Mouse (Mus musculus) kidney, embryonic 16.5 days (tissue): ENCODE measurements around the gene Gpr158. TPM values are rescaled to one million over a fixed set of nuclear protein-coding genes. Genes with fewer than 3 reads are reported as not detected.
"Not testable (repeated sequence)": the region's sequence is repeated elsewhere in the genome, so short reads cannot be mapped to it uniquely, and the experiment has no call there.

Experiments
- ATAC-seq: fragments of 200-750 bp; cut with Nextera tagmentation; 2 replicates; pipeline ENCODE4 v1.8.0; 2017; ENCODE audit warnings: moderate TSS enrichment; ENCODE audit not compliant: low FRiP score, low TSS enrichment
- H3K27ac ChIP-seq: fragments of 300-500 bp; sonication (generic); 2 replicates; pipeline ENCODE4 v1.5.1; 2014; ENCODE audit warnings: low read length
- H3K27me3 ChIP-seq: fragments of 300-500 bp; sonication (generic); 2 replicates; pipeline ENCODE4 v1.6.1; 2014; ENCODE audit warnings: low read length, control low read depth, mixed read lengths; ENCODE audit not compliant: insufficient read depth
- H3K36me3 ChIP-seq: fragments of 300-500 bp; sonication (generic); 2 replicates; pipeline ENCODE4 v1.6.1; 2014; ENCODE audit warnings: low read length, control low read depth, mixed read lengths; ENCODE audit not compliant: insufficient read depth
- H3K4me1 ChIP-seq: fragments of 300-500 bp; sonication (generic); 2 replicates; pipeline ENCODE4 v1.6.1; 2014; ENCODE audit warnings: low read length, control low read depth, mixed read lengths; ENCODE audit not compliant: insufficient read depth
- H3K4me2 ChIP-seq: fragments of 300-500 bp; sonication (generic); replicated peaks from 2 replicates; pipeline ENCODE4 v1.6.1; 2014; ENCODE audit warnings: low read depth, low read length
- H3K4me3 ChIP-seq: fragments of 300-500 bp; sonication (generic); 2 replicates; pipeline ENCODE4 v1.5.1; 2014; ENCODE audit warnings: mild to moderate bottlenecking, low read length
- H3K9ac ChIP-seq: fragments of 300-500 bp; sonication (generic); replicated peaks from 2 replicates; pipeline ENCODE4 v1.6.1; 2014; ENCODE audit warnings: low read length
- H3K9me3 ChIP-seq: fragments of 300-500 bp; sonication (generic); 2 replicates; pipeline ENCODE4 v1.6.1; 2016; ENCODE audit warnings: low read length, control low read depth
- WGBS: fragments of 180-500 bp; shearing (Covaris S2); extraction: QIAGEN DNeasy Blood & Tissue Kit; methylation state at CpG from one replicate; pipeline ENCODE4 v1.1.7; 2014; 5-methylcytosine and 5-hydroxymethylcytosine counted together
- polyA plus RNA-seq: library from polyadenylated mRNA; unstranded; fragments of >200 nt; fragmentation: Nextera tagmentation; extraction: Ambion mirVana; gene quantifications from 2 replicates; pipeline ENCODE4 v1.2.1, GENCODE M21; 2015

Gene Gpr158
- polyA plus RNA-seq, 1 experiment from 2014 or later: not detected

GRCm38 (mm10) chr2:21407443-21407985, 40.2 kb downstream of the Gpr158 start:
- no peaks in the 10 kb centered on the region for H3K27me3 ChIP-seq
- H3K9ac ChIP-seq: no peak overlapping the region
- peaks cover 2% of the 10 kb centered on the region; the same call in 1 of the 2 replicates for H3K4me1 ChIP-seq
- H3K27ac ChIP-seq: no peak overlapping the region
- no peaks in the 10 kb centered on the region for H3K9me3 ChIP-seq
- H3K4me2 ChIP-seq: no peak overlapping the region
- no peak for ATAC-seq
- H3K36me3 ChIP-seq: no peaks in the 10 kb centered on the region
- no peak overlapping the region for H3K4me3 ChIP-seq
- WGBS: 97% methylated on average over 2 of the region's 2 CpGs

DNA sequence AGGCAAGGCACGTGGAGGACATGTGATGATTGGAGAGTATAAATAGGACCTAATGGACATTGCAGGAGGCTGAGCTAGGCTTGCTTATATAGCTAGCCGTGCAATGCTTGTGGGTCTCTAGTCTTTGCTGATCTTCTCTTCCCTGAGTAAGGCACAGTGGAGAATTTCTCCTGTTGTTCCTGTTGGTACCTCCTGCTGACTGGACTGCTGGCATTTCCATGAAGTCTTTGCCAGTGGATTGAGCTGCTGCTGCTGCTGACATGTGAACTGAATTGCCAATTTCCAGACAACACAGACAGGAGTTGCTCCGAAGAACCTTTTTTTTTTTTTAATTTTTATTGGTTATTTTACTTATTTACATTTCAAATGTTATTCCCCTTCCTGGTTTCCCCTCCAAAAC, 41.5 kb downstream of the Gpr158 start:
- 89% methylated on average over 3 of the region's 3 CpGs for WGBS
- H3K27me3 ChIP-seq: no peaks in the 10 kb centered on the region
- ATAC-seq: no peak
- H3K36me3 ChIP-seq: no peaks in the 10 kb centered on the region
- H3K9ac ChIP-seq: no peak overlapping the region
- H3K27ac ChIP-seq: no peak overlapping the region
- no peak overlapping the region for H3K4me3 ChIP-seq
- H3K4me1 ChIP-seq: peaks cover 2% of the 10 kb centered on the region; the same call in 1 of the 2 replicates
- no peaks in the 10 kb centered on the region for H3K9me3 ChIP-seq
- H3K4me2 ChIP-seq: no peak overlapping the region

DNA sequence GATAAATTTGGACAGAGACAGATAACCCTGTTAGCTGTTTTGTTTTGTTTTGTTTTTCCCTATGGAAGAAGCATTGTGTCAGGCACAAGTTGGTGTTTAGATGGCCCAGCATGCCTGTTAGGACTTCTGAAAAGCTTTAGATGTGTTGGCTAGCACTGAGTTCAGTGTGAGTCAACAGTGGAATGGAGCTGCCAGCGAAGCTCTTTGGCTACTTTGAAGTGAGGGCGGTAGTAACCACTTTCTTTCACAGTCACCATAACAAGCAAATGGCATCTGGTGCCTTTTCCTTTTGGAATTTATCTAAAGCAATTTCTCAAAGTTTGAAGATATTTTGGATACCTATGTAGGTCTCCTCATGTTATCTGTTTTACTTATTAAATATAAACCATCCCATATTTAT, 62.9 kb downstream of the Gpr158 start:
- H3K9ac ChIP-seq: no peak overlapping the region
- H3K36me3 ChIP-seq: no peaks in the 10 kb centered on the region
- H3K27me3 ChIP-seq: no peaks in the 10 kb centered on the region
- no peak for ATAC-seq
- no peak overlapping the region for H3K4me2 ChIP-seq
- no peaks in the 10 kb centered on the region for H3K4me1 ChIP-seq
- H3K27ac ChIP-seq: no peak overlapping the region
- H3K4me3 ChIP-seq: no peak overlapping the region
- H3K9me3 ChIP-seq: no peaks in the 10 kb centered on the region
- 80% methylated on average over 2 of the region's 2 CpGs for WGBS

GRCm38 (mm10) chr2:21431182-21431581, 63.8 kb downstream of the Gpr158 start:
- Histone ChIP-seq H3K9ac (no peak overlapping the region), H3K36me3 (no peaks in the 10 kb centered on the region), H3K4me1 (no peaks in the 10 kb centered on the region), H3K4me2 (no peak overlapping the region), H3K4me3 (no peak overlapping the region), H3K9me3 (no peaks in the 10 kb centered on the region), H3K27ac (no peak overlapping the region), H3K27me3 (no peaks in the 10 kb centered on the region)
- WGBS: 74% methylated on average over 6 of the region's 6 CpGs
- ATAC-seq: no peak

GRCm38 (mm10) chr2:21439626-21440025, 72.3 kb downstream of the Gpr158 start:
- H3K27ac ChIP-seq: no peak overlapping the region
- H3K4me1 ChIP-seq: no peaks in the 10 kb centered on the region
- ATAC-seq: no peak
- no peak overlapping the region for H3K4me3 ChIP-seq
- no peak overlapping the region for H3K9ac ChIP-seq
- H3K36me3 ChIP-seq: no peaks in the 10 kb centered on the region
- 83% methylated on average over 3 of the region's 3 CpGs for WGBS
- H3K27me3 ChIP-seq: no peaks in the 10 kb centered on the region
- no peaks in the 10 kb centered on the region for H3K9me3 ChIP-seq
- H3K4me2 ChIP-seq: no peak overlapping the region

DNA sequence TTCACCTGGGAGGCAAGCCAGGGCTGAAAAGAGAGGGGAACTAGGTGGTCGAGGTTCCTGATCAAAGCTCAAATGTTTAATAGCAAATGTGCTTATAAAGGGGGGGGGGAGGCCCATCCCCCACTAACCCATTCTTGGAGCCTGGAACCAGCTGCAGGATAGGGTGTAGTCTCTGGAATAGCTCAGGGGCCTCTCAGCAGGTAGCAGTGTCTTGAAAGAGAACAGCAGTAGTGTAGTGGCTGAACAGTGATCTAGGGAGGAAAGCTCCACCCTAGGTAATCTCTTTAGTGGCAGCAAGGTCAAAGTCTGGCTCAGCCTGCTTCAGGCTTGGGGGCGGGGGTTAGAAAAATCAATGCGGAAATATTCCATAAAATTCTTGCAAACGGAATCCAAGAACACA, 93.3 kb downstream of the Gpr158 start:
- not testable (repeated sequence) for H3K4me3 ChIP-seq, H3K27ac ChIP-seq, H3K4me1 ChIP-seq, H3K36me3 ChIP-seq, H3K9ac ChIP-seq, H3K4me2 ChIP-seq, H3K9me3 ChIP-seq, H3K27me3 ChIP-seq, ATAC-seq
- WGBS: 85% methylated on average over 4 of the region's 4 CpGs

- no peak for ATAC-seq
- no peaks in the 10 kb centered on the region for H3K36me3 ChIP-seq
- no peaks in the 10 kb centered on the region for H3K9me3 ChIP-seq
- WGBS: 93% methylated on average over 2 of the region's 2 CpGs
- no peak overlapping the region for H3K4me2 ChIP-seq
- no peaks in the 10 kb centered on the region for H3K4me1 ChIP-seq
- H3K27me3 ChIP-seq: no peaks in the 10 kb centered on the region
- no peak overlapping the region for H3K9ac ChIP-seq
- no peak overlapping the region for H3K4me3 ChIP-seq
- no peak overlapping the region for H3K27ac ChIP-seq
These were observed 107.6 kb downstream of the Gpr158 start for GRCm38 (mm10) chr2:21474957-21475356.

- H3K27me3 ChIP-seq: no peaks in the 10 kb centered on the region
- H3K36me3 ChIP-seq: no peaks in the 10 kb centered on the region
- ATAC-seq: no peak
- no peak overlapping the region for H3K4me3 ChIP-seq
- H3K4me2 ChIP-seq: no peak overlapping the region
- H3K27ac ChIP-seq: no peak overlapping the region
- no peak overlapping the region for H3K9ac ChIP-seq
- H3K9me3 ChIP-seq: no peaks in the 10 kb centered on the region
- 78% methylated on average over 3 of the region's 3 CpGs for WGBS
- H3K4me1 ChIP-seq: no peaks in the 10 kb centered on the region
These were observed 129.5 kb downstream of the Gpr158 start for GRCm38 (mm10) chr2:21496881-21497280.

GRCm38 (mm10) chr2:21497965-21498364, 130.6 kb downstream of the Gpr158 start:
- Histone ChIP-seq H3K27ac (no peak overlapping the region), H3K4me3 (no peak overlapping the region), H3K4me1 (no peaks in the 10 kb centered on the region), H3K36me3 (no peaks in the 10 kb centered on the region), H3K4me2 (no peak overlapping the region), H3K9me3 (no peaks in the 10 kb centered on the region), H3K9ac (no peak overlapping the region), H3K27me3 (no peaks in the 10 kb centered on the region)
- 48% methylated on average over 1 of the region's 1 CpGs for WGBS
- no peak for ATAC-seq

GRCm38 (mm10) chr2:21499399-21499798, 132.1 kb downstream of the Gpr158 start:
- Histone ChIP-seq H3K4me2 (no peak overlapping the region), H3K27ac (no peak overlapping the region), H3K27me3 (no peaks in the 10 kb centered on the region), H3K9ac (no peak overlapping the region), H3K4me1 (no peaks in the 10 kb centered on the region), H3K9me3 (no peaks in the 10 kb centered on the region), H3K4me3 (no peak overlapping the region), H3K36me3 (no peaks in the 10 kb centered on the region)
- ATAC-seq: 0 out of 2 replicates have a peak, but pooled peaks have one; percentile 31
- WGBS: 68% methylated on average over 2 of the region's 2 CpGs
